Mouse (Mus musculus) neural tube, embryonic 12.5 days (tissue): ENCODE measurements around the gene 9130204L05Rik. TPM values are rescaled to one million over a fixed set of nuclear protein-coding genes. Genes with fewer than 3 reads are reported as not detected.

Source experiments
- ATAC-seq: fragments of 200-750 bp; cut with Nextera tagmentation; 2 replicates; pipeline ENCODE4 v1.8.0; 2017; ENCODE audit warnings: low read depth, mild to moderate bottlenecking, moderate TSS enrichment, moderate library complexity; ENCODE audit not compliant: low FRiP score
- H3K27ac ChIP-seq: fragments of 300-500 bp; sonication (generic); 2 replicates; pipeline ENCODE4 v1.5.1; 2016
- H3K27me3 ChIP-seq: fragments of 300-500 bp; sonication (generic); replicated peaks from 2 replicates; pipeline ENCODE4 v1.6.1; 2016; ENCODE audit warnings: mild to moderate bottlenecking
- H3K36me3 ChIP-seq: fragments of 300-500 bp; sonication (generic); 2 replicates; pipeline ENCODE4 v1.6.1; 2016; ENCODE audit warnings: mild to moderate bottlenecking
- H3K4me1 ChIP-seq: fragments of 300-500 bp; sonication (generic); 2 replicates; pipeline ENCODE4 v1.6.1; 2016
- H3K4me2 ChIP-seq: fragments of 300-500 bp; sonication (generic); replicated peaks from 2 replicates; pipeline ENCODE4 v1.6.1; 2016; ENCODE audit warnings: mild to moderate bottlenecking
- H3K4me3 ChIP-seq: fragments of 300-500 bp; sonication (generic); 2 replicates; pipeline ENCODE4 v1.5.1; 2016
- H3K9ac ChIP-seq: fragments of 300-500 bp; sonication (generic); 2 replicates; pipeline ENCODE4 v1.6.1; 2016; ENCODE audit warnings: mild to moderate bottlenecking
- H3K9me3 ChIP-seq: fragments of 300-500 bp; sonication (generic); 2 replicates; pipeline ENCODE4 v1.6.1; 2016; ENCODE audit warnings: mild to moderate bottlenecking
- WGBS: fragments of 180-500 bp; shearing (Covaris S2); methylation state at CpG from one replicate; pipeline ENCODE4 v1.1.7; 2016; 5-methylcytosine and 5-hydroxymethylcytosine counted together
- polyA plus RNA-seq: library from polyadenylated mRNA; unstranded; fragments of >200 nt; fragmentation: Nextera tagmentation; extraction: Ambion mirVana; gene quantifications from 2 replicates; pipeline ENCODE4 v1.2.1, GENCODE M21; 2016

Gene 9130204L05Rik
- polyA plus RNA-seq, result not detected in 2 replicates

- H3K27ac ChIP-seq, result no peak within 1 kb of the TSS
- H3K27me3 ChIP-seq, result no peaks in the 10 kb centered on the region
- 73% methylated on average over 2 of the region's 2 CpGs for WGBS
- no peak within 1 kb of the TSS for H3K4me2 ChIP-seq
- H3K9me3 ChIP-seq, result peaks cover 12% of the 10 kb centered on the region; the same call in 1 of the 2 replicates
- no peak within 1 kb of the TSS for H3K9ac ChIP-seq
- no peaks in the 10 kb centered on the region for H3K4me1 ChIP-seq
- ATAC-seq, result no peak
- H3K36me3 ChIP-seq, result no peaks in the 10 kb centered on the region
- H3K4me3 ChIP-seq, result no peak within 1 kb of the TSS
Measured at GRCm38 (mm10) chr3:91090703-91091102, at the start of gene 9130204L05Rik. TSS of gene 9130204L05Rik (minus strand) at chr3:91090803.

- H3K9me3 ChIP-seq, result peaks cover 12% of the 10 kb centered on the region; the same call in 1 of the 2 replicates
Measured at GRCm38 (mm10) chr3:91108696-91109095, 18.1 kb upstream of the 9130204L05Rik start.

GRCm38 (mm10) chr3:91059211-91059610 is 31.4 kb downstream of the 9130204L05Rik start:
- Histone ChIP-seq H3K36me3 (no peaks in the 10 kb centered on the region), H3K27me3 (no peaks in the 10 kb centered on the region), H3K4me2 (no peak overlapping the region), H3K4me1 (no peaks in the 10 kb centered on the region), H3K9ac (no peak overlapping the region), H3K4me3 (no peak overlapping the region), H3K9me3 (peaks cover 9% of the 10 kb centered on the region), H3K27ac (no peak overlapping the region)
- no peak for ATAC-seq
- WGBS, result 3% methylated on average over 1 of the region's 1 CpGs

More at GRCm38 (mm10) chr3:91108696-91109095, 18.1 kb upstream of the 9130204L05Rik start:
- no peaks in the 10 kb centered on the region for H3K27me3 ChIP-seq
- no peak overlapping the region for H3K4me2 ChIP-seq
- H3K27ac ChIP-seq, result no peak overlapping the region
- no peaks in the 10 kb centered on the region for H3K4me1 ChIP-seq
- no peaks in the 10 kb centered on the region for H3K36me3 ChIP-seq
- H3K9ac ChIP-seq, result no peak overlapping the region
- H3K4me3 ChIP-seq, result no peak overlapping the region
- no peak for ATAC-seq

- Histone ChIP-seq H3K27ac (no peak overlapping the region), H3K36me3 (no peaks in the 10 kb centered on the region), H3K27me3 (no peaks in the 10 kb centered on the region), H3K9ac (no peak overlapping the region), H3K4me1 (no peaks in the 10 kb centered on the region), H3K4me2 (no peak overlapping the region), H3K9me3 (peaks cover 16% of the 10 kb centered on the region), H3K4me3 (no peak overlapping the region)
- no peak for ATAC-seq
- WGBS, result 18% methylated on average over 1 of the region's 1 CpGs
Measured at GRCm38 (mm10) chr3:91052654-91053053, 37.9 kb downstream of the 9130204L05Rik start.
